Mouse (Mus musculus) megakaryocyte-erythroid progenitor cell, adult 5-6 weeks (primary cell): ENCODE measurements around the gene Fndc5. TPM values are rescaled to one million over a fixed set of nuclear protein-coding genes. Genes with fewer than 3 reads are reported as not detected.

Experiments used
- ATAC-seq: replicated peaks from 2 replicates; pipeline ENCODE4 v1.8.0; 2016; ENCODE audit warnings: mild to moderate bottlenecking, inconsistent platforms; ENCODE audit not compliant: severe bottlenecking, poor library complexity, low FRiP score, low TSS enrichment
- total RNA-seq, 2 experiments: library from RNA; stranded (forward) in 1 of 2; stranded (reverse) in 1 of 2; fragments of 200-1000, 215-1000 nt in 1 of 2; fragments of >200 nt in 1 of 2; fragmentation: Nextera tagmentation in 1 of 2; gene quantifications; 2 replicates each; pipeline ENCODE4 v1.2.3; 2014 to 2017

Fndc5 gene
- total RNA-seq, 2 experiments from 2014 or later, result 0.75 TPM; not detected in 1

DNA sequence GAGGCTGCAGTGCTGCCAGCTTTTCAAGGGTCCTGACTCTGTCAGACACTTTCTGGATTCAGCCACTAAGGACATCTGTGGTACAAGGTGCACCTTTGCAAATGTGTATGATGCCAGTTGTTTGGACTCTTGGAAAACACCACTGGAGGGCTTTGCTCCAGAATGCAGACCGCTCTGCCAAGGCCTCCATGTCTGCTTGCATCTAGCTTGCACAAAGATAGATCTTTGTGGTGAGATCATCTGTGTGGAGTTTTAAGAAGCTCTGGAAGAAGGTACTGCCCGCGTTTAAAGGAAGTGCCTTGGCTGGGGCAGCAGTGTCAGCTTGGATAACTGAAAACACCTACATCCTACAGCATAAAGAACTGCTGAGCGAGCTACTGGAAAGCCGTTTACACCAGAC is 6.7 kb downstream of the Fndc5 start:
- no peak for ATAC-seq

DNA sequence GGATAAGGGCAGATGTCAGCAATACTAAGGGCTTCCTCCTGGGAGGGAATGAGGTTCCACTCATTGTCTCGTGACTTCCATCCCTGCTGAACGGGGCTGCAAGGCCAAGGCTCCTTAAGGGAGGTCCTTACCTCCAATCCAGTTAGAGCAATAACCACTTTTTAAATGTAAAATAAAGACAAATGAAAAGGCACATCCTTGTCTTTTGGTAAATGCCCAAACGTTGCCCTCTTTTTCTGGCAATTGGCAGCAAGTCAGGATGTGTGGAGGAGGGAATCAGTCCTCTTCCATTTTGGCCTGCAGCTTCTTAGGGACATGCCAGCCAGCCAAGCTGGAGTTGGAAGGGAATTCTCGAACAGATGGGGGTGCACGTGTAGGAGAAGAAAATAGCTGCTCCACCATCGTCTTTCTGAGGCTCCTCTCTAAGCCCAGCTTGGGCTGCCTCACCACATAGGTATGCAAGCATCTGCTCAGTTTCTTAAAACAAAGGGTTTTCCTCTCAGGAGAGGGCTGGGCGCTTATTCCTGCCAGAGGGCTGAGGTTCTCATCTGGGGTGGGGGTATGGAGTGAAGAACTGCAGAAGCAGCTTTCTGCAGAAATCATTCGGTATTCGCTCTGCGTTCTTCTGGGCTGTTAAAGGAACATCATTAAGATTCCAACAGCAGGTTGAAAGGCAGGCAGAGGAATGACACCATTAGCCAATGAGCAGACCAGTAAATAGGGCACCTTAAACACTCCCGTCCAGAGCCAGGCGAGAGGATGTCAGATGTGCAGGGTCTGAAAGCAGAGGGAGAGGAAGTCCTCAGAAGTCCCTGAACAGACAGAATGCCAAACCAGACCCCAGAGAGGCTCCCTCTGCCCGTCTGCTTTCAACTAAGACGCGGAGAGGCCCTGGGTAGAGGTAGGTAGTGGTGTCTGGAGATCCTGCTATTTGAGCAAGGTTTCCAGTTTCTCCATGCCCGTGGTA is 7.9 kb downstream of the Fndc5 start:
- ATAC-seq, result no peak

DNA sequence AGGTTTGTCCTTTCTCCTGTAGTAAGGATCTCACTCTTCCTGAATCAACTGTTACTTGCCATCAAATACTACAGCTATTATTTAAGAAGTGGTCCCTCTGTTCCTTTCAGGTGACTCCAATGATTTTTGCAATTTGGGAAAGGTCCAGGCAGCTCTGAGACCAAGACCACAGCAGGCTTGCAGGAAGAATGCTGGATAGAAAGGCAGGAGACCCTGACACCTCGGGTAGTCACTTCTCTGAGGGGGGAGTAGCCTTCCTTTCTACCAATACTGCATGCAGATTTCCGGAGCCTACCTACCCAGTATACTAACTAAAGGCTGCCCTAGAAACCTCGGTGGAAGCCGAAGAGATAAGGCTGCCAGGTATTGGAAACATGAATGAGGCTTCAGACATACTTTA is 8.6 kb downstream of the Fndc5 start:
- ATAC-seq, result no peak

GRCm38 (mm10) chr4:129145943-129146342 is 9.1 kb downstream of the Fndc5 start:
- no peak for ATAC-seq

- ATAC-seq, result no peak
Observed at GRCm38 (mm10) chr4:129146392-129146791, 9.6 kb downstream of the Fndc5 start.

- ATAC-seq, result no peak
Observed at GRCm38 (mm10) chr4:129147552-129148103, 10.8 kb downstream of the Fndc5 start.

GRCm38 (mm10) chr4:129149321-129149720 is 12.5 kb downstream of the Fndc5 start:
- ATAC-seq, result no peak

- ATAC-seq, result no peak
Observed at GRCm38 (mm10) chr4:129151276-129151811, 14.5 kb downstream of the Fndc5 start.

DNA sequence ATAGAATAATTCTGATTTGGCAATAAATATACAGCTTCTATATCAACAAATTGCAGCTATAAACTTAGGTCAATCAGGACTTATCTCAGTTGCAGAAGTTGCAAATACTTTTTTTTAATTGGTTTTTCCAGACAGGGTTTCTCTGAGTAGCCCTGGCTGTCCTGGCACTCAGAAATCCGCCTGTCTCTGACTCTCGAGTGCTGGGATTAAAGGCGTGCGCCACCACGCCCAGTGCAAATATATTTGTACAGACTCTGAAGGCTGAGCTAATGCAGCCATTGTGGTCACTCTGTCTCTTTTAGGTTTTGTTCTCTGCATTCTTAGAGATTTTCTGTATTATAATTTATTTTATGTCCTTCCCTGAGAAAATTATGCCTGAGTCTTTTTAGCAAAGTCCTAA is 20.7 kb downstream of the Fndc5 start:
- no peak for ATAC-seq

GRCm38 (mm10) chr4:129158549-129158948 is 21.8 kb downstream of the Fndc5 start:
- ATAC-seq, result peak; percentile 96

- ATAC-seq, result no peak
Observed at GRCm38 (mm10) chr4:129161076-129161475, 24.3 kb downstream of the Fndc5 start.

GRCm38 (mm10) chr4:129161581-129162255 is 24.9 kb downstream of the Fndc5 start:
- ATAC-seq, result no peak

GRCm38 (mm10) chr4:129172529-129172928 is 35.7 kb downstream of the Fndc5 start:
- ATAC-seq, result no peak

DNA sequence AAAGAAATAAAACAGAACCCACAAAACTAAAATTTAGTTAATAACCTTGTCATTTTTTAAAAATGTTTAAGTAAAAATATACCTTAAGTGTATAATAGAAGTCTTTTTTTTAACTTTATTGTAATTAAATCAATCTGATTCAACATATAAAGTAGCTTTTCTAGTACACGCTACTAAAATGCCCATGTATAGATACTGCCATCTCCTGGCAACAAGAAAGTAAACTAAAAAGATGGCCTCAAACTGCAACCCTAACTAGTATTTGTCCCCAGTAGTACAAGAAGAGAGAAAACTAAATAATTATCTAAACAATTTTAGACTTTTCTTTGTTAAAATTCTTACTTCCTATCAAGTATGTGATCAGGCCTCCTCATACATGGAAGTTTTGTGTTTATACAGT is 42.8 kb downstream of the Fndc5 start:
- no peak for ATAC-seq

- ATAC-seq, result no peak
Observed at GRCm38 (mm10) chr4:129188041-129188659, 51.4 kb downstream of the Fndc5 start.

- no peak; the same call in 1 of the 2 replicates for ATAC-seq
Observed at GRCm38 (mm10) chr4:129188803-129189541, 52.2 kb downstream of the Fndc5 start.

GRCm38 (mm10) chr4:129189542-129190519 is 53.0 kb downstream of the Fndc5 start, which contains the start of the genes S100pbp and Yars:
Gene S100pbp (minus strand): TSS chr4:129189727.
Gene Yars (plus strand): TSS chr4:129189760.
- ATAC-seq, result peak; percentile 94

- no peak for ATAC-seq
Observed at GRCm38 (mm10) chr4:129190538-129190937, 53.7 kb downstream of the Fndc5 start.
